Mouse (Mus musculus): ENCODE results near the gene Irak3. TPM values are rescaled to one million over a fixed set of nuclear protein-coding genes. Genes with fewer than 3 reads are reported as not detected.

Irak3 gene
- total and polyA plus RNA-seq, 3 experiments: 0.47 TPM; not detected in 2

GRCm38 (mm10) chr10:120245681-120246080 lies 43.8 kb upstream of the Irak3 start:
- Histone ChIP-seq H3K27ac (ENCODE audit: control insufficient read depth, low read depth, low read length) (no peak overlapping the region), H3K4me3 (ENCODE audit: control insufficient read depth in 1 of 2, insufficient read depth in 1 of 2, low read depth in 2 of 2, low read length in 2 of 2) (no peak overlapping the region), H3K4me1 (ENCODE audit: control insufficient read depth in 1 of 2, insufficient read depth in 2 of 2, low read length in 2 of 2) (no peaks in the 10 kb centered on the region), H3K79me2 (ENCODE audit: control insufficient read depth, insufficient read depth, low read length, poor library complexity) (no peaks in the 10 kb centered on the region), H3K27me3 (ENCODE audit: control insufficient read depth in 1 of 2, insufficient read depth in 2 of 2, low read length in 2 of 2) (no peaks in the 10 kb centered on the region), H3K9ac (ENCODE audit: control insufficient read depth, low read depth, low read length, poor library complexity, severe bottlenecking) (no peak overlapping the region), H3K36me3 (ENCODE audit: control insufficient read depth in 1 of 2, insufficient read depth in 2 of 2, low read length in 2 of 2) (no peaks in the 10 kb centered on the region), H3K9me3 (replicated peaks; ENCODE audit: insufficient read depth, low read length) (no peaks in the 10 kb centered on the region)
- TF ChIP-seq ZMIZ1 (IDR thresholded peaks at IDR 0.05; ENCODE audit: low read depth, low read length) (no peak), JUND (IDR thresholded peaks at IDR 0.05; ENCODE audit: low read depth, low read length) (no peak), MAX (IDR thresholded peaks at IDR 0.05; ENCODE audit: low read length) (no peak), GATA1 (IDR thresholded peaks at IDR 0.05; ENCODE audit: low read depth, low read length) (no peak)
- DNase-seq (ENCODE audit: low read depth, low spot score): no peak

DNA sequence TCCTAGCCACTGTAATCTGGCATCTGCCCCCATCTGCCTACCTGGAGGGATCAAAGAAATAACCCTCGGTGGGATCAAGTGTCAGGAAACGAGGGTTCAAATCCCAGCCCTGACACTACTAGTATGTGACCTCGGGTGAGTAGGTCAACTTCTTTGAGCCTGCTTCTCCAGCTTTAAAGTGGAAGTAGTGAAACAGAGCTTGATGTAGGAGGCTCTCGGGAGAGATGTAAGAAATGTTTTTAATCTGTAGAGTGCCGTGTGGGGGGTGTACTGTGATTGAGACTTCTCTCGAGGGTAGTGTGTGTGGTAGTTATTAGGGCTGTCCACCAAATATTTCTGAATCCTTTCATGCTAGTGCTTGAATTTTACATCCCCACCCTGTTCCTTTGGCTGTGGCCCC lies 40.5 kb upstream of the Irak3 start:
- H3K27ac ChIP-seq (ENCODE audit: control insufficient read depth, low read depth, low read length): no peak overlapping the region
- H3K4me1 ChIP-seq (ENCODE audit: control insufficient read depth in 1 of 2, insufficient read depth in 2 of 2, low read length in 2 of 2): peaks cover 0 to 3% of the 10 kb centered on the region in 2 experiments; a peak in 1 of 4 replicates
- no peaks in the 10 kb centered on the region for H3K9me3 ChIP-seq (replicated peaks; ENCODE audit: insufficient read depth, low read length)
- H3K27me3 ChIP-seq (ENCODE audit: control insufficient read depth in 1 of 2, insufficient read depth in 2 of 2, low read length in 2 of 2): no peaks in the 10 kb centered on the region
- no peaks in the 10 kb centered on the region for H3K36me3 ChIP-seq (ENCODE audit: control insufficient read depth in 1 of 2, insufficient read depth in 2 of 2, low read length in 2 of 2)
- TF ChIP-seq ETS1 (IDR thresholded peaks at IDR 0.05; ENCODE audit: low read depth, low read length) (no peak), ZNF384 (IDR thresholded peaks at IDR 0.05; ENCODE audit: low read depth, low read length) (no peak), NELFE (IDR thresholded peaks at IDR 0.05; ENCODE audit: low read depth, low read length) (no peak), CHD1 (IDR thresholded peaks at IDR 0.05; ENCODE audit: low read depth, low read length) (no peak), NRF1 (IDR thresholded peaks at IDR 0.05; ENCODE audit: insufficient read depth, low read depth, low read length, poor library complexity, severe bottlenecking) (no peak), UBTF (IDR thresholded peaks at IDR 0.05; ENCODE audit: borderline replicate concordance, insufficient read depth, low read depth, low read length) (no peak), GABPA (IDR thresholded peaks at IDR 0.05; ENCODE audit: low read depth, low read length) (no peak), ZMIZ1 (IDR thresholded peaks at IDR 0.05; ENCODE audit: low read depth, low read length) (no peak), MEF2A (IDR thresholded peaks at IDR 0.05; ENCODE audit: extremely low read depth, insufficient replicate concordance, low read depth, low read length, poor library complexity, severe bottlenecking) (no peak), MYB (IDR thresholded peaks at IDR 0.05; ENCODE audit: low read depth, low read length) (no peak), EP300 (IDR thresholded peaks at IDR 0.05; ENCODE audit: low read depth in 1 of 2, low read length in 2 of 2) (no peak), USF1 (IDR thresholded peaks at IDR 0.05; ENCODE audit: low read depth, low read length) (no peak), POLR2A (IDR thresholded peaks at IDR 0.05; ENCODE audit: control insufficient read depth in 1 of 2, insufficient read depth in 1 of 2, low read depth in 1 of 2, low read length in 2 of 2, poor library complexity in 1 of 2) (no peak), JUND (IDR thresholded peaks at IDR 0.05; ENCODE audit: low read depth, low read length) (no peak), RAD21 (IDR thresholded peaks at IDR 0.05; ENCODE audit: low read depth, low read length) (no peak)
- no peak overlapping the region for H3K9ac ChIP-seq (ENCODE audit: control insufficient read depth, low read depth, low read length, poor library complexity, severe bottlenecking)
- H3K4me3 ChIP-seq (ENCODE audit: control insufficient read depth in 1 of 2, insufficient read depth in 1 of 2, low read depth in 2 of 2, low read length in 2 of 2): no peak overlapping the region
- DNase-seq (ENCODE audit: low read depth, low spot score): no peak
- H3K79me2 ChIP-seq (ENCODE audit: control insufficient read depth, insufficient read depth, low read length, poor library complexity): no peaks in the 10 kb centered on the region

Data from MEL (cell line).